Mouse (Mus musculus) mesoderm, embryonic 11.5 days (tissue): Measurements from ENCODE around the gene Frmd6.
A peak's percentile ranks its signal among the peaks of the same experiment; 100 is the strongest.

Experiments used
- DNase-seq: peaks from one replicate; pipeline ENCODE4 v3.0.0-alpha.2; 2012; ENCODE audit warnings: low read depth, low spot score

The Frmd6 gene

GRCm38 (mm10) chr12:70807975-70808374, 17.3 kb upstream of the Frmd6 start:
- DNase-seq: no peak

GRCm38 (mm10) chr12:70809957-70810356, 15.4 kb upstream of the Frmd6 start:
- DNase-seq: no peak

GRCm38 (mm10) chr12:70811772-70812171, 13.5 kb upstream of the Frmd6 start:
- no peak for DNase-seq

GRCm38 (mm10) chr12:70812176-70812575, 13.1 kb upstream of the Frmd6 start:
- no peak for DNase-seq

- no peak for DNase-seq
Measured at GRCm38 (mm10) chr12:70812822-70813465, 12.4 kb upstream of the Frmd6 start.

GRCm38 (mm10) chr12:70816731-70817130, 8.6 kb upstream of the Frmd6 start:
- no peak for DNase-seq

- no peak for DNase-seq
Measured at GRCm38 (mm10) chr12:70824017-70824416, 1.3 kb upstream of the Frmd6 start.

- no peak for DNase-seq
Measured at GRCm38 (mm10) chr12:70825651-70826317, 470 bp downstream of the Frmd6 start.

GRCm38 (mm10) chr12:70826318-70827072, 1.2 kb downstream of the Frmd6 start:
- DNase-seq: peak; percentile 47

- peak; percentile 61 for DNase-seq
Measured at GRCm38 (mm10) chr12:70827187-70827900, 2.0 kb downstream of the Frmd6 start.

GRCm38 (mm10) chr12:70827901-70828271, 2.6 kb downstream of the Frmd6 start:
- peak; percentile 30 for DNase-seq

- no peak for DNase-seq
Measured at GRCm38 (mm10) chr12:70830982-70831566, 5.8 kb downstream of the Frmd6 start.

GRCm38 (mm10) chr12:70832216-70832998, 7.1 kb downstream of the Frmd6 start:
- no peak for DNase-seq

GRCm38 (mm10) chr12:70833050-70833449, 7.7 kb downstream of the Frmd6 start:
- DNase-seq: no peak

- DNase-seq: no peak
Measured at GRCm38 (mm10) chr12:70834043-70834442, 8.7 kb downstream of the Frmd6 start.

- no peak for DNase-seq
Measured at GRCm38 (mm10) chr12:70835004-70835403, 9.7 kb downstream of the Frmd6 start.

GRCm38 (mm10) chr12:70837792-70838321, 12.5 kb downstream of the Frmd6 start:
- no peak for DNase-seq

- no peak for DNase-seq
Measured at GRCm38 (mm10) chr12:70845371-70845770, 20.1 kb downstream of the Frmd6 start.

- DNase-seq: no peak
Measured at GRCm38 (mm10) chr12:70849024-70849423, 23.7 kb downstream of the Frmd6 start.

GRCm38 (mm10) chr12:70849517-70850291, 24.4 kb downstream of the Frmd6 start:
- no peak for DNase-seq
